Mouse (Mus musculus): Measurements from ENCODE around the gene Arid1b.

DNA sequence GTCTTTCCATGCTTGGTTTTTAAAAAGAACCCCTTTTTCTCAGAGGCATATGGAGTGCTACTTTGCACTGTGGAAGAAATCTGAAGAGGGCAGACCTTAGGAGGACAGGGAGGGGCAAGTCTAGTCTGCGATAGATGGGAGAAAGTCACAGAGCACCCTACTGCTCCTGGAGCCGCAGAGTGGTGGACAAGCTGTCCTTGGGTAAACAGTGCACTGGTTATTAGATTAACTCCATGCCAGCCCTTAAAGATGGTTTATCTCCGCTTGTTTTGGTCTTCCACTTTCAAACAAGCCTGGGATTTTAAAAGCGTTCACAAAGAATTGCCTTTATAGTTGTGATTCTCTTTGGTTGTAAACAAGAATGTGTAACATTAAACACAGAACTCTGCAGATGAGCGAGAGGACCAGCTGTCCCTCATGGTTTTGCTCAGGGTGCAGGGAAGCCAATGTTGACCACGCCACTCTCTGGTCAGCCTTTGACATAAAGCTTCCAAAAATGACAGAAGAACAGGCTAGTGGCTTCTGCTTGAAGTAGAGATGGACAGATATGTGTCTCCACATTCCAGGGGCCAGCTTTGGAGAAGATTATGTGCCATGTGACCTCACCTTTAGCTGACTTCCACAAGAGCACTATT is 234.6 kb downstream of the Arid1b start:
- TF ChIP-seq ZNF384 (IDR thresholded peaks at IDR 0.05; ENCODE audit: low read depth, low read length) (no peak), CHD2 (IDR thresholded peaks at IDR 0.05; ENCODE audit: low read depth, low read length) (no peak)

Data from ES-E14 (cell line).